Mouse (Mus musculus) cerebellum, adult 9-10 months (tissue): ENCODE results near the gene Spaca1.
A peak's percentile ranks its signal among the peaks of the same experiment; 100 is the strongest.
"Not testable (repeated sequence)": the region's sequence is repeated elsewhere in the genome, so short reads cannot be mapped to it uniquely, and the experiment has no call there.

ENCODE experiments used
- DNase-seq: peaks from one replicate; pipeline ENCODE4 v3.0.0; 2022

Spaca1 gene

DNA sequence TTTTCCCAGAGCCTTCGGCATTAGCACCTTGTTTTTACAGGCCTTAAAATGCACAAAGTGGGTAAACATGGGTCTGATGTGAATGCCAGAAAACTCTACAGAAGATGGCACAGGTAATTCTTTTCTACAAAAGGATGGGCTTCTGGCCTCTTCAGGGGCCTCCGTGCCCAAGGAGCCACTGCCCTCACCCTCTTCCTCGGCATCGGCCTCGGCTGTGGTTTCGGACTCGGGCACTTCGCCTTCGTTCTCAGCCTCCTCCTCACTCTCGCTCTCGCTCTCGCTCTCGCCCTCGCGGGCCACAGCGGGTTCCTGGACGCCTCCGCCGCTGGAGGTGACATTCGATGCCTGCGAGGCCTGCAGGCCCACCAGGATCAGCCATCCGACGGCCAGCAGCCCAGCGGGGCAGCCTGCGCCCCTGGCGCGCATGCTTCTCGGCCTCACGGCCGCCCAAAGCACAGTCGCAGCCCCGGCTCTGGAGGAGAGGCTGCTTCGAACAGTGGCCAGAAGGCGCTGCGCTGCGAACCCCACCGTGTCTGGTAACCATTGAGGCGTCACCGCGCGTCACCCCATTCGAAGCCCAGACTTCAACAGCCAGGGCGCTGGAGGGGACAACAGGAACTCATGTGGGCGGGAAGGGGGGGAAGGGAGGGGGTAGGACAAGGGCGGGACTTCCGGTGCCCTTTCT lies at the start of gene Spaca1:
Gene Spaca1 (minus strand): TSS at position 621 of the 685 bp plus-strand sequence.
- DNase-seq = peak; percentile 5

DNA sequence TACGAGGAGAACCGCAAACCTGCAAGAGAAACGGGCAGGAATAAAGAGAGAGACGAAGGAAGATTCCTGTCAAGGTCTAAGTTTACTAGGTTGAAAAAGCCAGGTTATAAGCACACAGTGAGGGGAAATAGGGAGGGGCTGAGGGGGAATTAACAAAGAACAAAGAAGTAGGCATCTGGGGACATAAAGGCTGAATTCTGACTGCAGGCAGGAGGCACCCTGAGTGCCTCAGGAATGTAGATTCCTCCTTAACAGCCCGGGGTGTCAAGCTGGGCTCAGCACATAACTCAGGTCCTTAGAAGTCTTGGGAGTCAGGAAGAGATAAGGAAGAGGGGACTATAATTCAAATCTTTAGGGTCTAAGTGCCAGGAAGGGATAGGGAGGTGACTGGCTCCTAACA lies 37.3 kb upstream of the Spaca1 start:
- not testable (repeated sequence) for DNase-seq

DNA sequence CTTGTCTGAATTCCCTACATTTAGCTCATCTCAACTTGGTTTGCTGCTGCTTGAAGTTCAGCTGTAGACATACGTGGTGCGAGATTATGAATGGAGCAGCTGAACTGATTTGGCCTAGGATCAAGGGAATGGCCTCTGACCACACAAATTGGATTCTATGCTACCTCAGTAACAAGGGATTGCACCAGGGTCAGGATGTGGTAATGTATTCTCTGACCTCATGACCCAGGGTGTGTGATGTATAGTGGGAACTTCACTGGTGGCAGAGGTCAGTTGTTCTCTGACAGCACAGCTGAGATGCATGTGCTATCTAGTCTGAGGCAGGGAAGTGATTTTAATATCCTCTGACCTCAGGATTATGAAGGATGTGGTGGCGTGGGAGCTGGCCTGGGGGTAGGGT lies 31.1 kb upstream of the Spaca1 start:
- no peak for DNase-seq

DNA sequence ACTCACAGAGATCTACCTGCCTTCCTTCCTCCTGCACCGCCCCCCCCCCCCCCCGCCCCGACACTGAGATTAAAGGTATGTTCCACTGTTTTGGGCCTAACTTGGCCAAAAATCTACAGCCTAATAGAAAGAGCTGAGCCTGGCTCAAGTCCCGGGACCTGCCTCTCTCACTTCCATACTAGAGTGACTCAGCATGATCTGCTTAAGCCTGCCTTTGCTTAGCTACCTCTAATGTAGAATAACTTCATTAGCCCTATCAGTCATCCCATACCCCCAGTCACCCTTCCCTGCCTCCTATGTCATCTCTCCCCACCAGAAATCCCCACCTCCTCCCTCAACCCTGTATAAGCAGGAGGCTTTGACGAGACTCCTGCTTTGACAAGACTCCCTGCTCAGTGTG lies 19.0 kb upstream of the Spaca1 start:
- no peak for DNase-seq

DNA sequence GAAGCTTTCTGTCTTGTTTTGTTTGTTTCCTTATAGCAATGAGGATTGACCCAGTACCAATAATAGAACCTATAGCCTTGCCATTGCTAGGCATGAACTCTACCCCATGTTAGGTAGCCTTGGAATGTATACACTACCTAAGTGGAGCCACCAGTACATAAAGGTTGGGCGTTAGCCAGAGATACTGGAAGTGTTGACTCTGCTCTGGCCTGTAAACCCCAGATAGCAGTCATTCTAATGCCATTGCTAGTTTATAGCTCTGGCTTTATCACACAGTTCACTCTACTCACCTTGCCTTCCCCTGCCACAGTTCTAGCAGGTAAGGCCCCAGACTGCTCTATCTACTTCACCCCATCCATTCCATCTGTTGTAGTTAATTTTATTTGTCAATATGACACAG lies 8.3 kb upstream of the Spaca1 start:
- no peak for DNase-seq

DNA sequence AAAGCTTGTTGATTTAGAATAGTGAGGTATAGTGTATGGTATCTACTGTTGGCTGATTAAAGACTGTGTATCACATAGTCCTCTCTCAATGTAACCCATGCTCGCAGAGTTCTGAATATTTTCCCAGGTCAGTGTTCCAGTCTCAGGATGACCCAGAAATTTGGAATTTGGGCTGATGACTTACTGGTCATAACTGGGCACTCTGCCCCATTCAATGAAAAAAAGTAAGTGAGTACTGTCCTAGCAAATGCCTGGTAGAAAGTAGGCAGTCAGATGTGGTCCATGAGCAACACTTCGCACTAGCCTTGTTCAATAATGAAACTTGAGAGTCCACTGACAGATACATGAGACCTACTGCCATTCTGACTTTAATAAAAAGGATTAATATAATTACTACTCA lies 23.2 kb downstream of the Spaca1 start:
- DNase-seq = no peak

DNA sequence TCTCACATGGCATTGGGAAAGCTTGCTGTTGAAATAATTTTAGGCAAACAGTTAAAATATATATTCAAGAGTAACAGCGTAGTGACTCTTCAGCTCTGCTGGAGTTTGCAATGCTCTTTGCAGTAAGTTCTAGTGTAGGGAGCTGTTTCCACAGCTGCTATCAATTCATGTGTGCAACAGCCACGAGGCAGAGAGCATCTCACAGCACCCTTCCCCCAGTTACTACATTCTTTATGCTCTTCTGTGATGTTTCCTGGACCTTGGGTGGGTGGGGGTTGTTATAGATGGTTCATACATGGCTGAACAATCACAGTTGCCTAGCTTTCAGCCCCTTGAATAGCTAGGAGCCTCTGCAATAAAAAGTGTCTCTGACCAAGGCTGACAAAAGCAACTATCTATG lies 28.5 kb downstream of the Spaca1 start:
- DNase-seq = no peak

DNA sequence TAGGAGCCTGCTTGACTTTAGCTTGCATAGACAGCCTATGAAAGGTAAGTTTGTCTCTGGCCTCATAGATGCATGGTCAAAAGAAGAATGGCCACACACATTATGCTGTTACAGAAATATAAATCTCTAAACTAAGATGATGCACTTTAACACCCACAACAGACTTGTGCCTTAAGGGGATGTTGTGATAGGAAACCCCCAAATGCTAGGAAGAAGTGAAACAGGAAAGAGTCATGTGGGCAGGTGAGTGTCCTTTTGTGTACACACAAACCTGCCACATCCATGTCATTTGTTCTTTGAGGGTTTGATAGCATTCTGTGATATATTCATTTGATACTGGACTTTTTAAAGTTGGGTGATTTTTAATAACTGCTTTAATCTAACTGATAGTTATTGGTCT lies 53.6 kb downstream of the Spaca1 start:
- no peak for DNase-seq

DNA sequence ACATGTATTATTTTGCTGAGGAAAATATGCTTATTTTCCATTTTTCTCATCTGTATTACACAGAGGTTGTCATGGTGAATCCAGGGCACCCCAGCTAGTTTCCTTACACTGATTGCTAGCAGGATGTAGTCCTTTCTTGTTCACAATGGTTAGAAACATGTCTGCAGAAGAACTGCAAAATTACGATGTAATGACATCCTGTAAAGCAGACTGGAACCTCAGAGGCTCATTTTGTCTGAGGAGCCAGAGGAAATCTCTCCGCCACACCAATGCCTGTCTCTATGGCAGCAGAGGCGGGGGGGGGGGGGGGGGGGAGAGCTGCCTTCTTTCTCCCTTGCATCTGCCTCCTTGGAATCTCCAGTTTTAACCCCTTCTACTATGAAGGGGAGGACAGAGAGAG lies 57.3 kb downstream of the Spaca1 start:
- no peak for DNase-seq

DNA sequence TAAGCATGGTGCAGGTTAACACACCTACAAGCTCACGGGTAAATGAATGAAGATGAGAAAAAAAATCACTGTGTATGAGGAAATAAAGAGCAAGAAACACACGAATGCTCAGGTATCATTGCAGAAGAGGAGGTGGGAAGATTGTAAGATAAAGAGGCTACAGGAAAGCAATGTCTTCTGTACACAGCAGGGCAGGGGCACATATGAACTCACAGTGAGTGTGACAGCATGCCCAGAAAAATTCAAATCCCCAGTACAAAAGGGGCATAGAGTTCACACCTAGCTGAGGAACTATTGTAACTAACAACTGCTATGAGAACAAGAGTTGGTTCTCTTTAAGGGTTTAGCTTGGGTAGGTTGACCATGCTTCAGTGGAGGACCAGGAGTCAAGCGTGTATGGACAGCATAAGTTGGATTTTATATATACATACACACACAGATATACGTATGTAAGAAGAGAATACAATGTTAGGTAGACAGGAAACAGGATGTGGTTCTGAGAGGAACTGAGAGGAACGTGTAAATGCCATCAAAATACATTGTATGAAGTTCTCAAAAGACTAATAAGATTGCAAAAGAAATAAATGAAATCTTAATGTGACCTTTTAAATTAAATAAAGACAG lies 61.4 kb downstream of the Spaca1 start:
- DNase-seq = no peak
